Mouse (Mus musculus) E14TG2a.4 (cell line): ENCODE data around the gene Rhbdd1.

ENCODE experiments used
- H3K27me3 ChIP-seq: 2 replicates; pipeline ENCODE4 v1.6.1; 2014; ENCODE audit warnings: low read length, control low read depth; ENCODE audit not compliant: insufficient read depth
- H3K36me3 ChIP-seq: 2 replicates; pipeline ENCODE4 v1.6.1; 2014; ENCODE audit warnings: low read length, control low read depth; ENCODE audit not compliant: insufficient read depth
- H3K4me1 ChIP-seq: replicated peaks from 2 replicates; pipeline ENCODE4 v1.6.1; 2014; ENCODE audit warnings: low read depth, low read length, control low read depth
- H3K4me3 ChIP-seq: replicated peaks from 2 replicates; pipeline ENCODE4 v1.5.1; 2014; ENCODE audit warnings: mild to moderate bottlenecking, low read length
- H3K9me3 ChIP-seq: 2 replicates; pipeline ENCODE4 v1.6.1; 2014; ENCODE audit warnings: low read length, control low read depth
- CTCF ChIP-seq: conservative IDR thresholded peaks from 2 replicates; pipeline ENCODE4 v1.5.1; 2014; ENCODE audit warnings: low read length
- NANOG ChIP-seq: IDR thresholded peaks from 2 replicates; pipeline ENCODE4 v1.6.1; 2014; ENCODE audit warnings: borderline replicate concordance, low read length, mixed read lengths
- POU5F1 ChIP-seq: IDR thresholded peaks from 2 replicates; pipeline ENCODE4 v1.6.1; 2014; ENCODE audit warnings: low read length, borderline replicate concordance

Rhbdd1 gene

GRCm38 (mm10) chr1:82289116-82289989, 26.9 kb upstream of the Rhbdd1 start:
- no peaks in the 10 kb centered on the region for H3K9me3 ChIP-seq
- H3K4me1 ChIP-seq: peaks cover 48% of the 10 kb centered on the region
- H3K4me3 ChIP-seq: peak overlapping the region; percentile 87
- TF ChIP-seq POU5F1 (no peak), CTCF (no peak), NANOG (no peak)
- H3K36me3 ChIP-seq: no peaks in the 10 kb centered on the region
- H3K27me3 ChIP-seq: peaks cover 69% of the 10 kb centered on the region

- peaks cover 48% of the 10 kb centered on the region for H3K4me1 ChIP-seq
- peak overlapping the region; percentile 87 for H3K4me3 ChIP-seq
- no peaks in the 10 kb centered on the region for H3K36me3 ChIP-seq
- no peaks in the 10 kb centered on the region for H3K9me3 ChIP-seq
- H3K27me3 ChIP-seq: peaks cover 73% of the 10 kb centered on the region
- TF ChIP-seq CTCF (no peak), NANOG (no peak), POU5F1 (no peak)
These were observed 26.1 kb upstream of the Rhbdd1 start for GRCm38 (mm10) chr1:82289990-82290681.

- Histone ChIP-seq H3K4me3 (peak overlapping the region; percentile 87), H3K27me3 (peaks cover 75% of the 10 kb centered on the region), H3K36me3 (no peaks in the 10 kb centered on the region), H3K4me1 (peaks cover 48% of the 10 kb centered on the region), H3K9me3 (no peaks in the 10 kb centered on the region)
- TF ChIP-seq POU5F1 (no peak), CTCF (no peak), NANOG (no peak)
These were observed 25.5 kb upstream of the Rhbdd1 start for GRCm38 (mm10) chr1:82290723-82291150.

GRCm38 (mm10) chr1:82291151-82291797, 25.0 kb upstream of the Rhbdd1 start, which contains the start of gene Irs1:
Irs1 (minus strand) TSS chr1:82291416.
- TF ChIP-seq CTCF (no peak), NANOG (no peak), POU5F1 (no peak)
- Histone ChIP-seq H3K27me3 (peaks cover 71% of the 10 kb centered on the region), H3K4me3 (peak within 1 kb of the TSS; percentile 87), H3K4me1 (peaks cover 48% of the 10 kb centered on the region), H3K9me3 (no peaks in the 10 kb centered on the region), H3K36me3 (no peaks in the 10 kb centered on the region)

- Histone ChIP-seq H3K4me1 (peaks cover 40% of the 10 kb centered on the region), H3K36me3 (no peaks in the 10 kb centered on the region), H3K4me3 (peak overlapping the region; percentile 87), H3K27me3 (peaks cover 68% of the 10 kb centered on the region), H3K9me3 (no peaks in the 10 kb centered on the region)
- no peak for TF ChIP-seq CTCF
These were observed 24.1 kb upstream of the Rhbdd1 start for GRCm38 (mm10) chr1:82291930-82292712.

GRCm38 (mm10) chr1:82292771-82293170, 23.5 kb upstream of the Rhbdd1 start:
- Histone ChIP-seq H3K27me3 (peaks cover 63% of the 10 kb centered on the region), H3K36me3 (no peaks in the 10 kb centered on the region), H3K4me3 (peak overlapping the region; percentile 87), H3K4me1 (peaks cover 39% of the 10 kb centered on the region), H3K9me3 (no peaks in the 10 kb centered on the region)
- TF ChIP-seq POU5F1: no peak
- TF ChIP-seq NANOG: no peak
- TF ChIP-seq CTCF: no peak

GRCm38 (mm10) chr1:82294102-82294501, 22.1 kb upstream of the Rhbdd1 start:
- TF ChIP-seq NANOG: no peak
- TF ChIP-seq POU5F1: no peak
- peak; percentile 42 for TF ChIP-seq CTCF
- H3K36me3 ChIP-seq: no peaks in the 10 kb centered on the region
- peaks cover 32% of the 10 kb centered on the region for H3K4me1 ChIP-seq
- H3K9me3 ChIP-seq: no peaks in the 10 kb centered on the region
- H3K27me3 ChIP-seq: peaks cover 50% of the 10 kb centered on the region
- H3K4me3 ChIP-seq: no peak overlapping the region
